Mouse (Mus musculus) heart, postnatal 36 days (tissue): ENCODE data around the gene Mindy4. TPM values are rescaled to one million over a fixed set of nuclear protein-coding genes. Genes with fewer than 3 reads are reported as not detected.

Source experiments
- DNase-seq, 2 experiments: peaks; one replicate each; pipeline ENCODE4 v3.0.0; 2021 to 2022
- intact Hi-C: fragments of 180-260 bp; cut with DNase I; formaldehyde crosslinking; loops from one replicate; pipeline ENCODE4 v1.15.1; 2025
- total RNA-seq, 2 experiments: library from RNA; stranded (reverse); gene quantifications; 2 replicates each; pipeline ENCODE4 v1.2.3; 2021

Gene Mindy4
- total RNA-seq, 2 experiments from 2014 or later, result 5.5 to 5.9 TPM

DNA sequence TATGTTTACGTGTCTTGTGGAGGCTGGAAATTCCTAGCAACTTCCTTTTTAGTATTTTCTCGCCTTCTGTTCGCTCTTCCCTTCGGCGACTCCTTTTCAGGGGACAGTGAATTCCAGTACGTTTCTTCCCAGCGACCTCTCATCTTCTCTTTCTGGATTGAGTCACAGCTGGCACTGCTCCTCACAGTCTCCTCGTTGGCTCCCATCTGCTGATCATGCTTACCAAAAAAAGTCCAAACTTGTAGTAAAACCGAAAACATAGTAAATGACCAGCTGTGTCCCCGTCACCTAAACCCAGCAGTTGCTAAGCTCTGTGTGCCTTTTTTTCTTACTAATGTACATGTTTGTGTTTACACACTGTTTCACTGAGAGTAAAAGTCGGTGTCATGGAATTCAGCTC lies 47.6 kb downstream of the Mindy4 start:
- intact Hi-C loops, result no loop called here
- peak in 1 of 2 experiments; percentile 32 for DNase-seq

DNA sequence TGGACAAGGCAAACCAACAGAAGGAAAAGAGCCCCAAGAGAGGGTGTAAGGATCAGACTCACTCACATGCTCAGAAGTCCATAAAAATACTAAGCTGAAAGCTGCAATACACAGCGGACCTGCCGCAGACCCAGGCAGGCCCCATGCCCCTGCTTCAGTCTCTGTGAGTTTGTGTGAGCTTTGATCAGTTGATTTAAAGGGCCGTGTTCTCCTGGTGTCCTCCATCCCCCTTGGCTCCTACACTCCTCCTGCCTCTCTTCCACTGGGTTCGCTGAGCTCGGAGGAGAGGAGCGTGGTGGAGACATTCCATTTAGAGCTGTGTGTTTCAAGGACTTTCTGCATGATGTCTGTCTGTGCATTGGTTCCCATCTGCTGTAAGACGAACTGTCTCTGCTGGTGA lies 48.4 kb downstream of the Mindy4 start:
- no peak for DNase-seq
- intact Hi-C loops, result no loop called here

DNA sequence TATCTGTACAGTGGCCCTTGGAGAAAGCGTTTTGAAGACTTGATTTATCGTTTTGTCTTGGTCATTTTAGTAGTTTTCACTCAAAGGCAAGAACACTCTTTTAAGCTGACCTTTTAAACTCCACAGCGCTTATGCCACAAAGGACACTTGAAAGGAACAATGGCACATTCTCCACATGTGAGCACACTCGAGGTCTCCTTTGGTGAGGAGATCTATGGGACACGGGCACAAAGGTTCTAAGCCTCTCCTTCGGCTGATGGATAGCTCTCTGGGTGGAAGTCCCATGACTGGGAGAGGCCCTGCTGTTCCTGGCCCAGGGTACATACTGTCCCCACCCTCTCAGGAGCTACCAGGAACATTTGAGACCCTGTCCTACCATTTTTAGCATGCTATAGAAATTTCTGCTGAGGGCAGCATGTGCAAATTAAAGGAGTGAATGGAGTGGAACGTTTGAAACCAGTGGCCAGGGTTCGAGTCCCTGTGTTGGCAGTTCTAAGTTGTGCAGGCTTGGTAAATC lies 49.6 kb downstream of the Mindy4 start:
- intact Hi-C loops, result no loop called here
- no peak for DNase-seq

DNA sequence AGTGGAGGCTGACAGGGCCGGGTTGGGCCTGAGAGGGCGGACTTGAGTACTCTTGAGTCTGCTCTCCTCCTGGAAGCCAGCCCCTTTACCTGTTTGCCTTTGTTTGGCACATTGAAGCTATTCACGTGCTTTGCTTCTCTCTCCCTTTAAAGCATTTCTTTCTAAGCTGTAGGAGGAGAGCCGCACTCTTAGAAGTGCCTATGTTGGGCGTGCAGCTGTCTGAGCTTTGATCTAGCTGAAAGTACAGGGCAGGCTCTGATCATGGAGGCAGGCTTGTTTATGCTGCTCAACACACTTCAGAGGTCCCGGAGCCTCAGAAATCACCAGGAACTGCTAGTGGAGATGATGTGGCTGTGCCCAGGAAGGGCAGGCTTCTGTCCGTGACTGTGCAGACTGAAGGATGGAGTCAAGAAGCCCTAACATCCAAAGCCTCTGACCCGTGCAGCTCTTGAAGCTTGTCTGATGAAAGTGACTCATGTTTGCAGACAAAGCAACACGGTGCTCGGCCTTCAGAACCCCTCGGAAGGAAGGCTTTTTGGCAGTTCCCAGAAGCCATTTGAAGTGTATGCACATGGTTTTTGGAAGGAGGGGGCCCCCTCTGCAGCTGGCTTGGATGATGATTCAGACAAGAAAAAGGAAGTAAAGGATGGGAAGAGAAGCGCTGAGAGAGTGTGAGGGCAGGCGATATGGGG lies 53.5 kb downstream of the Mindy4 start:
- no peak for DNase-seq
- intact Hi-C loops, result no loop called here

DNA sequence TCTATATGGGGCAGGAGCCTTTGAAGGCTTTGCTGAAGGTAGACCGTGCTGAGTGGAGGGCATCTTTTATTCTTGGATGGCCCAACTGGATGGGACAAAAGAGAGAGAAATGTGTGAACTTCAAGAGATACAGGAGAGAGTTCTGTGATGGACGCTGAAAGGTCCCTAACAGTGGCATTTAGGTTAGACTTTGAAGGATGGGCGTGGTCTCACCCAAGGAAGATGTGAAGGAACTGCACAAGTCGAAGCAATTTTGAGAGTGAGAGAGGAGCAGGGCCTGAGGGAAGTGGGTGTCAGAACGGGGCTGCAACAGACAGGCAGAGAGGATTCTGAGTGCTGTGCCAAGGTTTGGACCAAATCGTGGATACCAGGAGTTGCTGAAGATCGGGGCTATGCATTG lies 54.1 kb downstream of the Mindy4 start:
- intact Hi-C loops, result no loop called here
- no peak for DNase-seq

DNA sequence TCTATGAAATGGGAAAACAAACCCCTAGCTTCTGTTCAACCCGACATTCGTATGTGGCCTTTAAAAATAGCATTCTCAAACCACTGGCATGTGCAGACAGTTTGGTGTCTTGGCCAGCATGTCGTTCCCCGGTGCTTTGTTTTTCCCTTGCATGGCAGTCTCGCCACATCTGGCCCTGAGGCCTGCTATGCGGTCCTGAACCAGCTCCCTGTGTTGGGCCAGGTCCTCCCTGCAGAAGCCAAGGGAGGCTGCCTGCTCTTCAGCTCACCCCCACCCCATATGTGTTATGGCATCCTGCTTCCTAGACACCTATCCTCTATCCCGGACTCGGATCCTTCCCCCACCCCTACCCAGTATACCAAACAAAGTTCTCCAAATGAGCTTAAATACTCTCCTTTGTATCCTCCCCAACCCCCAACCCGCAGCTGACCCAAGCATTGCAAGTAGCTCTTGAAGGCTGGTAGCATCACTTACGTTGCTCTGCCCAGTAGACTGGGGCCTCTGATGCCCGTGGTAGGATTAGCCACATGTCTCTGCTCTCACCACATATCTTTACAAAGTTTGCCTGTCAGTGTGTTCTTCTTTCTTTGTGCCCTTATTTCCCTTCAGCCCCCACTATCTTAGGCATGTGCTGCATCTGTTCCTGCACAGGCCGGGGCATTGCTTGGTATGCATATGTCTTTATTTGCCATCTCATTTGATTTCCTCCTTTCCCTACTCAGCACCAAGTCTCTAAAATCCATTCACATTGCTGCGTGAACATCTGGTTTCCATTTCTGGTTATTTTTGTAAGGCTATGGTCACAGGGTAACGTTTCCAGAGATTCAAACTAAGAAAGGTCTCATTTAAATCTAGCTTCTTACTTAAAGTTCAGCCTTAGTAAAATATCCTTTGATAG lies 55.5 kb downstream of the Mindy4 start:
- DNase-seq, result no peak
- intact Hi-C loops, result no loop called here

DNA sequence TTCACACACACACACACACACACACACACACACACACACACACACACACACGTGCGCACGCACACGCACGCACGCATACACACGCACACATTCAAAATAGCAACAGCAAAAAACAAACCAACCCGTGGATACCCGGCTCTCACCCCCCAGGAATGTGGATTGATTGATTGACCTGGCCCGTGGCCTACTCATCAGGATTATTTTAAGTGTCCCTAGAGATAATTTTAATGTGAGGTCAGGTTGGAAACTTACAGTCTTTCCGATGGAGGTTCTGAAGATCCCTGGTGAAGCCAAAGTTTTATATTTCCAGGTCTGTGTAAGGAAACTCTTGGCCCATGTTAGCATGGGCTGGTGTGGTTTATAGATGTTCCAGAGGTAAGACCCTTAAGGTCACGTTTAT lies 59.0 kb downstream of the Mindy4 start:
- intact Hi-C loops, result no loop called here
- no peak for DNase-seq

DNA sequence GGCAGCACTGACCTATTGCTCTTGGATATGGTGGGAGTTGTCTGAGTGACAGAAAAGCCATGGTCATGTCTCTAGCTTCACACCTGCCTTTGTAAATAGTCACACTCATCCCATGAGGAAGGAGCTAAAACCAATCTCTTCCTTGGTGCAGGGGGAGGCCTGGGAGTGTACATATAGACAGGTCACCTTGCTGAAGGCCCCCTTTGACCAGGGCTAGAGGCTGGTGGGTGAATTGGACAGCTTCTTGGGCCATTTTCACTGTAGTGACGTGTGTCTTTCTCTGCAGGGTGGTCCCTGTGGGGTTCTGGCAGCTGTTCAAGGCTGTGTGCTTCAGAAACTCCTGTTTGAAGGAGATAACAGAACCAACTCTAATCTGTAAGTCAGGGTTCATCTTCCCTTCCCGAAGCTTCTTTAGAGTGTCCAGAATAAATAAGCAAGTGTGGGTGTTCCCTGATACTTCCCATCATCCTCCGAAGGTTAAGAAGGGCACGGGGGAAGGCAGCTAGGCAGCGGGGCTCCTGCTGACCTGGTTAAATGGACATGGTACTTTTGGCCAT lies 60.4 kb downstream of the Mindy4 start:
- DNase-seq, result no peak
- intact Hi-C loops, result no loop called here

DNA sequence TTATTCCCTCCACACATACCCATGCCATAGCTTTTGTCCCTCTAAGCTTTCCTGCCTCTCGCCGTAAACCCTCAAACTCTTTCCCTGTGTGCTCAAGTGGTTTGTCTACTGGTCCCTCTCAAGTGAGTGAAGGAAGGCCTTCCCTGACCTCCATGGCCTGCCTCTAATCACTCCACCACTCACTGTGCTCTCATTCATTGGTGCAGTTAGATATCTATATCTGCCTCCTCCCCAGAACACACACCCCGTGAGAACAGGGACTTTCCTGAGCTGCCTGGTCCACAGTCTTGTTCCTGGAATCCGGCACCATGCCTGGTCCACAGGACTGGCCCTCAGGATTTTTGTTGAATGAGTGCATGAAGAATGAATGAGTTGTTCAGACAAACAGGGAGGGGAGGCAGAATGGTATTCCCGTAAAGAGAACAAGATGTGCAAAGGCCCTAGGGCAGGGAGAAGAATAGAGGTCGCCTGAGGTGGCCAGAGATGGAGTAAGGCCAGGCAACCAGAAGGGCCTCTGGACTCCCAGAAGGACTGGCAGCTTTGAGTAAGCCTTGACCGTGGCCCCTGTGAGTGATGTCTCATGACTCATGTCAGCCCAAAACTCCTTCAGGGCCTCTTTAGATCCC lies 61.7 kb downstream of the Mindy4 start:
- intact Hi-C loops, result no loop called here
- DNase-seq, result no peak

DNA sequence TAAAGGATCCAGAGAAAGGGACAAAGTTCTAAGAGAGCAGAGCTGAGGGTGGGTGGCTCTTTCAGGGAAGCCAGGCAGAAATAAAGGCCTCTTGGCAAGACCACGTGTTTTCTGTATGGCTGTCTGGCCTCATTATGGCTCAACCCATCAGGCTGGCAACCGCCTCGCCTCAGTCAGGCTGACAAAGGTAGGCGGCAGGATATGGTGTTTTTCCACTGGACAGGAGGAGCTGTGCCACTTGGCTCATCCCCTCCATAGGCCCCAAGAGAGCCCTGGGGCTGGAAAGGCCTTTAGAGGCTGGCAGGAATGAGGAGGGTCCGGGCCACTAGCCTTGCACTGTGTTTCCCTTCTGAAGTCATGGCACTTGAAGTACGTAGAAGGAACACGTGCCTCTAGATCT lies 69.8 kb downstream of the Mindy4 start:
- no peak for DNase-seq
- intact Hi-C loops, result no loop called here

DNA sequence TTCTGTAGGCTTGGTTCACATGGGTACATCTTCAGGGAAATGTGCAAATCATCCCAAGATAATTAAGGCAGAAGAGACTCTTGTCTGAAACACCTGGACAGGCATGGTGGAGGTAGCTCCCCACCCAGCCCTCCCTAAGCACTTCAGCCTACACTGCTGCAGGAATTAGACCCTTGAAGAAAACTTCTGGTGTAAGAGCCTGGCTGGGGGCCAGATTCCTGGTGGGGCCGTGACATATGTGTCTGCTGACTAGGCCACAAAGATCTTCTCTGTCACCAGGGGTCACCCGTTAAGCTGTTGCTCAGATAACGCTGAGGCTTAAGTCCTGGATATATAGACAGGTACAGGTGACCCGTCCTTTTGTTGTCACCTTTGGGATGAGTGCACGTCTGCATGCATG lies 70.3 kb downstream of the Mindy4 start:
- intact Hi-C loops, result no loop called here
- no peak for DNase-seq

DNA sequence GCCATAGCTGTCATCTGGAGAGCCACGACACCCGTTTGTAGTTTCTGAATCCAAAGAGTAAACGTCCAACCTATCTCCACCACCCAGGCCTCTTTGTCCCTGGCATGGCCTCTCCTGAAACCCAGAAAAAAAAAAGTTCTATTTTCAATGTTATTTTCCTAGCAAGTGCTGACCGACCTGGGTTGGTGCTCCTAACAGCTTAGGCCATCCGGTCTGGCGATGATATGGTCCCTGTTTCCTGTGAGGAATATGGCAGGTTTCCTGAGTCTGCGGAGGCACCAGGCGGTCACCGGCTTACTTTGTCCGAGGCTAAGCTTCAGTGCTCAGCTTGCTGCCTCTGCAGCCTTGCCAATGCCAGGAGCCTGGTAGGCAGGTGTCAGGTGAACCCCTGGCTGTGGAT lies 71.8 kb downstream of the Mindy4 start:
- intact Hi-C loops, result no loop called here
- DNase-seq, result no peak

DNA sequence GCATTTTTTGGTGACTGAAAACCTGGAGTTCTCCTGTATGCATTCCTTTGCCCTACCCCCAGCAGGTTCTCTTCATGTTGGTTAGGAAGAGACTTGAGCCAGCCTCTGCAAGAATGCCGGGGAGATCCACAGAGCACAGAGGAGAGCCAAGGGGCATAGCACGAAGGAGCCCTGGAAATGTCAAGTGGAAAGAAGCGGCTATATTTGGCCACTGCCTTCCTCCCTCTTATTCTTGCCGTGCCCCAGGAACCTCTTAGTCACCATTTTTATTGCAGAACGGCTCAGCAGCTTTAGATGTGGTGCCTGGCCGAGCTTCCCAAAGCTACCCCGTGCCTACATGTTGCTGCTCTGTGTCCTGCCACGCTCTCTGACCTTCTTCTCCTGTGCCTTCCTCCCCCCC lies 72.6 kb downstream of the Mindy4 start:
- DNase-seq, result no peak
- intact Hi-C loops, result no loop called here

DNA sequence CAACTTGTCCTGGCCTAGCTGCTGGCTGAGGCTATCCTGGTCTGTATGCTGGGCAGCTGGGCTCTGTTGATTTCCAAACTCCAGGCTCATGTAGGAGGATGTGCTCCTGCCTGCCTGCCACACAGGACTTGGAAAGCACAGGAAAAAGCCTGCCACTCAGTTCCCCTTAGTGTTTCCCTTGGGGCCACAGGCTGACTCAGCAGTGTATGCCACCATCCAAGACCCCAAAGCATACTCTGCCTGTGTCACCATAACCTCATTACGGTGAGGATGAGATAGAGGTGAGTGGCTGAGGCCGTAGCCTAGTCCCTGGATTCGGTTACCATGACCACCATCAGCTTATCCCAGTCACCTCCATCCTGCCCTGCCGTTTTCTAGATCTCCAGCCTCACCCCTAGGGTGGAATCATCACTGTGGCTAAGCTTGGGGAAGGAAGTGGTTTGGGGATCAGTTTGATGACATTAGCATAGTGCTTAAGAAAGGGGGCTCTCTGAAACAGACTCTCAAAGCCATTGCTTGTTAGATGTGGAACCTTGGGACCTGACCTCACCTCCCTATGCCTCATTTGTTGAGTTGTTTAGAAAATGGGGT lies 73.6 kb downstream of the Mindy4 start:
- DNase-seq, result no peak
- intact Hi-C loops, result no loop called here

DNA sequence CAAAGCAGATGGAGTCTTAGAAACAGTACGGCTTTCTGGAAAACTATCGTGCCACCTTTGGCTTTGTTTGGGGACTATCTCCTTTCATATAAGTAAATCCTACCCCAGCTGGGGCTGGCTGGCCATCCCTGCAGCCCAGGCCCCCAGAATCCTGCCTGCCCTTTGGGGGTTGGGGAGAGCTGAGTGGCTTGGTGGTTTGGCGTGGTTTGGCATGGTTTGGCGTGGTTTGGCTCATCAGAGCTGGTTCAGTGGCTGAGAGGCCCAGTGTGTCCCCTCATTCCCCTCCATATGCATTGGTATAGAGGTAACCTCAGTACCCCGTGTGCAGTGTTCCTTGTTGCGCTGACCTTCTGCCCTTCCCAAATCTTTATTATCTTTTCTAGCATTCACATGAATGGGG lies 74.9 kb downstream of the Mindy4 start:
- intact Hi-C loops, result no loop called here
- DNase-seq, result no peak

DNA sequence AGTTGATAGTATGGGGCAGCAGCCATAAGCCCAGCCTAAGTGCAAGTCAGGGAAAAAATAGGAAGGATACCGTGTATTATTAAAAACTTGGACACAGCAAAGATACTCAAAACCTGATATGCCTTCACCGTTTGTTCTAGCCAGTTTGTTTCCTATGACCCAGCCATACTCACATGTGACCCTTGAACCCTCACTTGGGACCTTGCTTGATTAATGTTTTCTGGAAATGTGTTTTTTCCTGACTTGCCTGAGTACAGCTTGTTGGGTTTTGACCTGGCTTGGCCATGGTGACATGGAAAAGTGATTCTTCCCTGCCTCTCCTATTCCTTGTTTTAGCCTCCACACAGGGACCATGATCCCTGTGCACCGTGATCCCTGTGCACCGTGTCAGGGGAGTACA lies 75.3 kb downstream of the Mindy4 start:
- intact Hi-C loops, result no loop called here
- no peak for DNase-seq

DNA sequence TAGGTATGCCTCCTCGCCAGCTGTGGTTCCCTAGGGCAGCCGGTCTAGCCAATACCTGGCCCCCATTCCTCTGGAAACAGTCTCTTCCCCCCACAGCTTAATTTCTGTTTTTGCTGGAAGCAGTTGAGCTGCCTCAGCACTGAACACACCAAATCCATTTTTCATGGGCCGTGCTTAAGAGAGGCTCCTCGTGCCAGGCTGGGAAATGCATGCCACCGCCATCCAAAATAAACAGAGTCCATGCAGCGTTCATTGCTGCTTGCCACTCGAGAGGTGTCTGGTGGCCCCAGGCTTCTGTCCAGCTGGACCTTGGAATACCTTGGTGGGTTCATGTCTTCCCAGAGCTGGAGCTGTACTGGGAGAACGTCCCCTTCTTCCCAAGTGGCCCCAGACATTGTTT lies 77.8 kb downstream of the Mindy4 start:
- intact Hi-C loops, result no loop called here

DNA sequence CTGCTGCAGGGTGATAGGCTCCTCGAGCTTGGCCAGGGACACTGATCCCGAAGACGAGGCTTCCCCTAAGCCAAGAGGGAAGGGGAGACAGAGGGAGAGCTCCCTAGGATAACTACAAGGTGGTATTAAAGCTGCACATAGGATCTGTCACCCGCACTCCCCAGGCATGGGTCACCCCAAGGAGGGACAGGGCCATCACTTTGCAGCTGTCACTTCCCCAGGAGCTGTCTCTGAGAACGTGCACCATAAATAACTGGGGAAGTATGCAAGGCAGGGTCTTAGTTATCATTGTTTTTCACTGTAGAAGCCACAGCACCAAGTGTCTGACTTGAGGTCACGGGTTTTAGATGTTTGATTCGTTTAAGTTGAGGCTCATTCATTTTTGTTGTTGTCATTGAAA lies 78.5 kb downstream of the Mindy4 start:
- intact Hi-C loops, result no loop called here
- DNase-seq, result no peak

More for the DNA sequence above, 77.8 kb downstream of the Mindy4 start:
- no peak for DNase-seq

DNA sequence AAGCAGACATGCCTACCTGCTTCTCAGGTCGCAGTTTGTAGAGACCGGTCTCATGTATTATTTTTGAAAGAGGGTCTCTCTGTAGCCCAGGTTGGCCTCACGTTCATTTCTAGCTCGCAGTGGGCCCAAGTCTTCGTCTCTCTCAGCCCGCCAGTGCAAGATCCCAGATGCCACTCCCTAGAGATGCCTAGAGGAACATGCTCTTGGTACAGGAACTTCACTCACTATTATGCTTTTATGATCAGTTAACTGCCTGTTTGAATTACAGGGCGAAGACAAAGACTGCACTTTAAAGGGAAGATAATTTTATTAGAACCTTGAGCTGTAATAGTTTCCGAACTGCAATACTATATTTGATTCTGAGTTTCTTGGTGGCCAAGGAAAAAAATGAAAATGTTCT lies 79.2 kb downstream of the Mindy4 start:
- intact Hi-C loops, result no loop called here
- no peak for DNase-seq

DNA sequence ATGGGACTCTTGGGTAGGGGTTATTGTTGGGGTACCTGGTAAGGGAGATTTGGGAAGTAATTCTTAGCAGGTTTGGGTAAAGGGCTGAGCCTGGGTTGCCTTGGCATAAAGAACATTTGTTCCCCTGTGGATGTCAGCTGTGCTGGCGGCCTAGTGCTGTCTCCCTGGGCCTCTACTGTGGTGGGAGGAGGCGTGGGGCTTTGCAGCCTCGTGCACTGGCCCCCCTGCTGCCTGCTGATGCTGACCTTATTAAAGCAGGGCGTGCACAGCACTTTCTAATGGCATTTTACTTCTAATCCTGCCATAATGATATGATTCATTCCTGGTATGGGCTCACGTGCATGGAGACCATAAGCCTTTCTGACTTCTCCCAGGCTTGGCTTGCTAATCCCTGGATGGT lies 82.0 kb downstream of the Mindy4 start:
- intact Hi-C loops, result no loop called here

More for the DNA sequence above, 82.0 kb downstream of the Mindy4 start:
- no peak for DNase-seq
